Mouse (Mus musculus): Measurements from ENCODE around the gene Eya3.
A peak's percentile ranks its signal among the peaks of the same experiment; 100 is the strongest.
"Not testable (repeated sequence)": the region's sequence is repeated elsewhere in the genome, so short reads cannot be mapped to it uniquely, and the experiment has no call there.

Eya3 gene

DNA sequence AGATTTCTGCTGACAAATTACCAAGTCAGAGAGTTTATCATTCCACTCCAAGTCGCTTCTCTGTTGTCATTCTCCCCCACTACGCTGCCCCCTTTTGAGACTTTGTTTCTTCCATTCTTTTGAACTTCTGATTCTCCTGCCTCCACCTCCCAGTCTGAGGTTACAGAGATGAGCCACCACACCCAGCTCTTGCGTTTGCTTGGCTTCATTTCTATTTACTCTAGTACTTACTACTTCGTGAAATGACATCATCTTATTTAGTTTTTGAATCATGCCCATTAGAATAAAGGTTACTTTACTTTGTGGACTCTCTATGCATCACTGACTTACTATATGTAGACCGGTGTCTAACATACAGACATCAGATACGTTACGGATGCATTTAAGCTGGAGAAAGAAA, 8.7 kb downstream of the Eya3 start:
- DNase-seq, result no peak

DNA sequence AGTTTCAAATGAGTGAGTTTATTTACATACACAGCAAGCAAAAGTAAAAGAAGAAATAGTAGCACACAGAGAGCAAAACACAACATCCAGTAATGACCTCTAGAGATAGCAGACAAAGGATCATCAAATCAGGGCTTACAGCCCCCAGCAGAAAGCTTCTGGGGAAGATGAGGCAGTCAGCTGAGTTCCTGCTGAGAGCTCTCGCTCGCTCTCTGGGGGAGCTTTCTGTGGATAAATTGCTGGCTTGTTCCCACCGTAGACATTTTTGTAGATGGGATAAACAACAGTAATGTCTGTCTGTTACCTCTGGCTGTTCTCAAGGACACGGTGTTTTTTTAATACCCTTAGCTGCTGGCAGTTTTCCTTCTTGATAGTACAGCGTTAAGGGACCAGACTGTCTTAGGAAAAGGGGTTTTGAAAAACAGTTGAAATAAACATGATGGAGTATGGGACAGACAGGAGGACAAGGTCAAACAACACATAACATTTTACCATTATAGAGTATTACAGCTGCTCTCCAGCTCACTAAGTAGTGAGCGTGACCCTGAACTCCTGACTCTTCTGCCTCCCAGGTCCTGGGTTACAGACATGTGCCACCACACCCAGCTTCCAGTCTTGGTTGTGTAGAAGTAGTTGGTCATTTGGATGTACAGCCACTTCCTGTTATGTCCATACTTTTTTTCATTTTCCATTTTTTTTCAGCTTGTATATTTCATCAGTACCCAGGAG, 10.6 kb downstream of the Eya3 start:
- DNase-seq, result peak; percentile 49

DNA sequence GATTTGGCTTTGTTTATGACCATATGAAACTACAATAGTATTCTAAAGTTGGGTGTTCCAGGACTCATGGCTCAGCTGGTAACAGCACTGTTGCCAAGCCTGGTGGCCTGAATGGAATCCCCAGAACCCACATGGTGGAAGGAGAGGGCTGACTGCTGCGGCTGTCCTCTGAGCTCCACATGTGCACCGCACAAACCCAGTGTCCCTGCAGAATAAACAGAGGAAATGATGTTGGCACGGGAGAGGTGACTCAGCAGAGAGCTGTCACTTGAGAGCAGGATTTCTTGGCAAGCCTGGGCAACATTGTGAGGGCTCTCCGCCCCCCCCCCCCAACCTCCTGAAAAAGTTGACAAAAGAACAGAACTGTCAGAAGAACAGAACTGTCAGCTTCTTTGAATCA, 14.1 kb downstream of the Eya3 start:
- peak; percentile 98 for DNase-seq

DNA sequence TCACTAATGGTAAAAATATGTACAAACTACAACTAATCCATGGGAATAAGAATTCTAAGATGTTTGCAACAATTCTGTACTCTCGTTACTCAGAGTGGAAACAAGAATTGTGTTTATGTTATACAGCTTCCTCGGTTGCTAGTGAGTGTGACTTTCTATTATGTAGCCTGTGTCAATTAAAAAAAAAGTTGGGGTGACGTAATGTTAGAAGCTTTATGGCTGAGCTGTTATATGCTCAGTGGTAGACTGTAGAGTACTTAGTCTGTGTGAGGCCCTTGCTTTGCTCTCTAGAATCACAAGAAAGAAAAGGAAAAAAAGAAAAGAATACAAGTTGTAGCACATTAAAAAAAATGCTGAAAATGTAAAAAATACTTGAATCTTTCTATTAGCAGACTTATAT, 15.0 kb downstream of the Eya3 start:
- DNase-seq, result peak; percentile 2

GRCm38 (mm10) chr4:132655290-132655689, 16.5 kb downstream of the Eya3 start:
- peak; percentile 14 for DNase-seq

DNA sequence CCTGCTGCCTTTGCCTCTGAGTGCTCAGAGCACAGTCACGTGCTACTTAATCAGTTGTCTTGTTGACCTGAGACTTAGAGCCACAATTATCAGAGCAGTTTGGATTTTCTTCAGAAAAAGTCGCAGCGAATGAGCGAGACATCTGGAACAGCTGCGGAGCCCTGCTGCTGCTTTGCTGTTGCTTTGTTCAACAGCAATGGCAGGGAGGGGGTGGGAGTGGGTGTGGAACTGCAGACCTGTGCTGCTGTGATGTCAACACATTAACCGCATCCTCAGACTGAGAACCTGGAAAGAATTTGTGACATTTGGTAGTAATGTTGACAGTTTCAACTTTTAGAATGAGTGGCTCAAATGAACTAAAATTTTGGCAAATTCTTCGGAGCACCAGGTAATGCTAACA, 20.3 kb downstream of the Eya3 start:
- DNase-seq, result peak; percentile 57

- no peak for DNase-seq
Observed at GRCm38 (mm10) chr4:132672697-132673096, 33.9 kb downstream of the Eya3 start.

GRCm38 (mm10) chr4:132676771-132677539, 38.2 kb downstream of the Eya3 start:
- no peak for DNase-seq

DNA sequence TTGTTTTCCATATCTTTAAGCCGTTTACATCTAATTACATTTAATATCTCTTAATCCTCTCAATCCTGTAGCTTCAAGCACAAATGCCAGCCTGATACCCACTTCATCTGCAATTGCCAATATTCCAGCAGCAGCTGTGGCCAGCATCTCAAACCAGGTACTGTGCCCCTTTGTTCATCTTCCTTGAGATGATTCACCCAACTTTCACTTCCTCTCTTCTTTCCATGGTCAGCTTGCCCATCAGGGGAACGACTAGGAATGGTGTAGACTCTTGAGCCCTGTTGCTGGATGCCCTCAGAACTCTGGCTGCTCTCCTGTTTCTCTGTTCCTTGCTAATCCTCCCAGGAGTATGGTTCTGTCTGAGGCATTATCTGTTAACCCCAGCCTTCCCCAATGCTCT, 50.8 kb downstream of the Eya3 start:
- DNase-seq, result no peak

GRCm38 (mm10) chr4:132693366-132693765, 54.6 kb downstream of the Eya3 start:
- peak; percentile 65 for DNase-seq

- DNase-seq, result peak; percentile 70
Observed at GRCm38 (mm10) chr4:132702076-132702475, 63.3 kb downstream of the Eya3 start.

- DNase-seq, result peak; percentile 83
Observed at GRCm38 (mm10) chr4:132706885-132707284, 68.1 kb downstream of the Eya3 start.

DNA sequence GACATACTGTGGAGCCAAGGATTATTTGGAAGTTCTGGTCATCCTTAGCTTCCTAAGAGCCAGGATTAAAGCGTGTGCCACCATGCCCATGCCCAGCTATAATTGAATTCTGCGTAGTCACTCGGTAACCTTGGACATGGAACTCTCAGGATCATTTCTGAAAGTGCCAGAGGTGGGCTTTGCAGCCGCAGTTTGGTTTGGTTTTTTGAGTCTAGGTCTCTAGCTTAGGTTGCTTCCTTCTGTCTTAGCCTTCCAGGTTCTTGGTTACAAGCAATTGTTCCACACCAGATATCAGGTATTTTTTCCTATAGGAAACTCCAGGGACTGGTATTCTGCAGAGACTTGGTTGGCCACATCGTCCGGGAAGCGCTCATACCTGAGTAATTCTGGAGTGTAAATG, 74.4 kb downstream of the Eya3 start:
- peak; percentile 63 for DNase-seq

DNA sequence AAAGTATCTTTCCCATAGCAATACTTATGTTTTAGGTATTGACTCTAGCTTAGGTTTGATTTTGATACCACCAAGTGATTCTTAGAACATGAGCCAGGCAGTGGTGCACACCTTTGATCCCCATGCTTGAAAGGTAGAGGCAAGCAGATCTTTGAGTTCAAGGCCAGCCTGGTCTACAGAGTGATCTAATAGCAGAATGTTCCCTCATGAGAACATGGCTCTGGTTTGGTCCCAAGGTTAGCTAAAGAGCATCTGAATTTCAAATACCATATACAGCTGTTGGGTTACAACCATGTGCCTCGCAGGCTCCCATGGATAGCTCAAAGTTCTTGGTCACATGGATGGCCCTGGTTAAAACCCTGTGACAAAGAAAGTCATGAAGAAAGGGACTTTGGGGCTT, 79.5 kb downstream of the Eya3 start:
- DNase-seq, result peak; percentile 68

GRCm38 (mm10) chr4:132728233-132728632, 89.4 kb downstream of the Eya3 start:
- DNase-seq, result peak; percentile 83

DNA sequence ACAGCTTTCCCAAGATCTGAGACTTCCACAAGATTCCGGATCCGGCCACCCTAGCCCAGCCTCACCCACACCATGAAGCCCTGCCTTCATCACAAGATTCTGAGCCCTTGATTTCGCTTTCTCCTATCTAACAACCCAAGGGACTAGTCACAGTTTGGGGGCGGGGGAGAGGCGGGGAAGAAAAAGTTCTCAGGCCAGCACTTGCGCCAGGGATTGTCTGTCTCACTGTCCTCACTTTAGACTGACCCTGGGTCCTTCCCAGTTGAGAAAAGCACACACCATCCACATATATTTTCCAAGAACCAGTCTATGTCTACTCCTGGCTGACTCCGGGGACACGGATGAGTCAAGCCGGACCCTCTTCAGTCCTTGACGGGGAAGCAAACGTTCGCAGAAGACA, 92.8 kb downstream of the Eya3 start:
- peak; percentile 91 for DNase-seq

GRCm38 (mm10) chr4:132732148-132732684, 93.4 kb downstream of the Eya3 start, which contains the start of gene Xkr8:
TSS of gene Xkr8 (minus strand) at chr4:132732546.
- peak; percentile 99 for DNase-seq

DNA sequence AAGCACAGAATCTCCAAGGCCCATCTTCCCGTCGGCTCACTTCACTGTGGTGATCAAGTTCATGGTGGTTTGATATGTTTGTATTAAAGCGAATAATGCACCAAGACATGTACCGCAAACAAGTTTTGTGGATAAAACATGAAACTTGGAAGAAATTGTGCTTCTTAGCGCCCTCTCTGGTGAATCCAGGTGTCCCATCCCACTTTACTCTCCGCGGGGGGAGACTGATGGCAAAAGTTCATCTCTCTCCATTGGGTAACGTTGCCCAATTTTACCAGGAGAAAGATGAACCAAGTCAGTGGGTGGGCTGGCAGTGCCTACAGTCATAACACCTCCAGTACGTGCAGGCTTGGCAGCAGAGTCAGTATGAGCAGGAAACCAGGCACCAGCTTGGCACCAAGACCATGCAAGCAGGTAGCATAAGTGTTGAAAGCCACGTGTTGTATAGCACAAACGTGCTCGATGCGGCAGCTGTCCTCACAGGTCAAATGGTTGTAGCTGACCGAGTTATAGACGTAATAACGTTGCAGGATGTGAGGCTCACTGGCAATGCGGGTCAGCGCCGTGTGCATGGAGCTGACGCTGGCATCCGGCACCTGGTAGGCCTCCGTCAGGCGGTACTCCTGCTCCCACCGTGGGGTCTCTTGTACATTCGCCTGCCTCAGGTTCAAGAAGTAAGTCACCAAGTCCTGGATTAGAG, 94.4 kb downstream of the Eya3 start:
- peak; percentile 90 for DNase-seq

DNA sequence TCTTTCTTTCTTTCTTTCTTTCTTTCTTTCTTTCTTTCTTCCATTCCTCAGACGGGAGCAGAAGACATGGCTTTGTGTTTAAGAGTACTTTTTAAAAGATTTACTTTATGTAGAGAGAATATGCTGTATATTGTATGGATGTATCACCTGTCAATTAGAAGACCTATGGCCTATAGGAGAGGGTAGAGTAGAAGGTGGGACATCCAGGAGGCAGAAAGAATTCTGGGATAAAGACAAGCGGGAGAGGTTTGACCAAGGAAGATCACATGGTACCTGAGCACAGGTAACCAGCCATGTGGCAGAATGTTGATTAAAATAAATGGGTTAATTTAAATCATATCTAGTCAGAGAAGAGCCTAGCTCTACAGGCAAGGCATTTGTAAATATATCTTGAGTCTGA, 96.0 kb downstream of the Eya3 start:
- no peak for DNase-seq

DNA sequence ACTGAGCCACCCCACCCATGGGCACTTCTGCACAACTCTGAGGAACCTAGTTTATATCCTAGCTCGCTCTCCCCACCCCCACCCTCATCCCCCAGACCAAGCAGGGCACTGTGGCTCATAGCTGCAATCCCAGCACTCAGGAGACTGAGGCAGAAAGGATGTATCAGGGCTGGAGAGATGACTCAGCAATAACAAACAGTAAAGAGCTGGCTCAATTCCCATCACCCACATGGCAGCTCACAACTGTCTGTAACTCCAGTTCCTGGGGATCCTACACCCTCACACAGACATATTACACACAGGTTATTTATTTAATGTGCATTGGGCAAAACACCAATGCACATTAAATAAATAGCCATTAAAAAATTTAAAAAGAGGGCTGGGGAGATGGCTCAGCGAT, 96.6 kb downstream of the Eya3 start:
- no peak for DNase-seq

- no peak for DNase-seq
Observed at GRCm38 (mm10) chr4:132735894-132736293, 97.1 kb downstream of the Eya3 start.

GRCm38 (mm10) chr4:132737154-132737553, 98.4 kb downstream of the Eya3 start:
- not testable (repeated sequence) for DNase-seq

GRCm38 (mm10) chr4:132741491-132741890, 102.7 kb downstream of the Eya3 start:
- DNase-seq, result no peak

Measured in heart, adult 11 months (tissue).